Mouse (Mus musculus) subcutaneous adipose tissue, adult 2 months (tissue): ENCODE measurements around the gene Gm44579. TPM values are rescaled to one million over a fixed set of nuclear protein-coding genes. Genes with fewer than 3 reads are reported as not detected.

Experiments
- polyA plus RNA-seq: library from polyadenylated mRNA; depleted of rRNA; stranded (reverse); fragments of >200 nt; gene quantifications from 2 replicates; pipeline ENCODE4 v1.2.3, GENCODE M21; 2012; ENCODE audit warnings: low replicate concordance; rRNA removed

The Gm44579 gene
- polyA plus RNA-seq: not detected in 2 replicates

GRCm38 (mm10) chr15:98220877-98221276, at the start of gene Gm44579, which contains the start of gene Olfr287:
Gm44579 (minus strand) TSS chr15:98220977.
Olfr287 (minus strand) TSS chr15:98221056.

GRCm38 (mm10) chr15:98257193-98257592, 36.4 kb upstream of the Gm44579 start, which contains the start of gene H1fnt:
H1fnt (minus strand) TSS chr15:98257293.

GRCm38 (mm10) chr15:98234350-98234749, 13.6 kb upstream of the Gm44579 start, which contains the start of gene Olfr286:
Olfr286 (minus strand) TSS chr15:98234450.

GRCm38 (mm10) chr15:98195442-98195841, 25.3 kb downstream of the Gm44579 start, which contains the start of gene Olfr288:
Olfr288 (minus strand) TSS chr15:98195542.

GRCm38 (mm10) chr15:98166963-98167644, 53.7 kb downstream of the Gm44579 start, which contains the start of gene Ccdc184:
Ccdc184 (plus strand) TSS chr15:98167158.

GRCm38 (mm10) chr15:98165525-98165924, 55.3 kb downstream of the Gm44579 start, which contains the start of gene Asb8:
Asb8 (minus strand) TSS chr15:98165625.

Other genes with a start within 250 kb of the Gm44579 start
- gene Col2a1, start 216.3 kb downstream of the Gm44579 start, polyA plus RNA-seq: 0.03 TPM in 1 of 2 replicates, not detected in the other
- gene Pfkm, start 128.4 kb downstream of the Gm44579 start, polyA plus RNA-seq: 27.5 and 39.9 TPM in 2 replicates
- 8.0 and 18.2 TPM in 2 replicates for gene Senp1, start 127.2 kb downstream of the Gm44579 start, polyA plus RNA-seq
- gene Asb8, start 55.4 kb downstream of the Gm44579 start, polyA plus RNA-seq: 46.3 and 54.3 TPM in 2 replicates
- 0.14 and 6.3 TPM in 2 replicates for gene Ccdc184, start 53.8 kb downstream of the Gm44579 start, polyA plus RNA-seq
- not detected in 2 replicates for gene Olfr288, start 25.4 kb downstream of the Gm44579 start, polyA plus RNA-seq
- gene Olfr287, start 79 bp upstream of the Gm44579 start, polyA plus RNA-seq: not detected in 2 replicates
- gene Olfr286, start 13.5 kb upstream of the Gm44579 start, polyA plus RNA-seq: not detected in 2 replicates
- not detected in 2 replicates for gene H1fnt, start 36.3 kb upstream of the Gm44579 start, polyA plus RNA-seq
- gene Zfp641, start 75.2 kb upstream of the Gm44579 start, polyA plus RNA-seq: 2.9 and 4.3 TPM in 2 replicates
- not detected in 2 replicates for gene Olfr285, start 96.4 kb upstream of the Gm44579 start, polyA plus RNA-seq
- gene Olfr284, start 120.0 kb upstream of the Gm44579 start, polyA plus RNA-seq: not detected in 2 replicates
- not detected in 2 replicates for gene Olfr283, start 160.0 kb upstream of the Gm44579 start, polyA plus RNA-seq
- not detected in 2 replicates for gene Olfr282, start 210.2 kb upstream of the Gm44579 start, polyA plus RNA-seq
- not detected in 2 replicates for gene Olfr281, start 231.6 kb upstream of the Gm44579 start, polyA plus RNA-seq
- gene OR5BS1P, start 248.9 kb upstream of the Gm44579 start, polyA plus RNA-seq: not detected in 2 replicates